Mouse (Mus musculus) c-Kit-positive CD71-negative TER-119-negative erythroid progenitor cells, embryonic 14.5 days (primary cell): ENCODE results near the gene Ppp1r13b.

Source experiments
- DNase-seq: peaks from one replicate; pipeline ENCODE4 v3.0.0-alpha.2; 2013; ENCODE audit warnings: low read depth

The Ppp1r13b gene

DNA sequence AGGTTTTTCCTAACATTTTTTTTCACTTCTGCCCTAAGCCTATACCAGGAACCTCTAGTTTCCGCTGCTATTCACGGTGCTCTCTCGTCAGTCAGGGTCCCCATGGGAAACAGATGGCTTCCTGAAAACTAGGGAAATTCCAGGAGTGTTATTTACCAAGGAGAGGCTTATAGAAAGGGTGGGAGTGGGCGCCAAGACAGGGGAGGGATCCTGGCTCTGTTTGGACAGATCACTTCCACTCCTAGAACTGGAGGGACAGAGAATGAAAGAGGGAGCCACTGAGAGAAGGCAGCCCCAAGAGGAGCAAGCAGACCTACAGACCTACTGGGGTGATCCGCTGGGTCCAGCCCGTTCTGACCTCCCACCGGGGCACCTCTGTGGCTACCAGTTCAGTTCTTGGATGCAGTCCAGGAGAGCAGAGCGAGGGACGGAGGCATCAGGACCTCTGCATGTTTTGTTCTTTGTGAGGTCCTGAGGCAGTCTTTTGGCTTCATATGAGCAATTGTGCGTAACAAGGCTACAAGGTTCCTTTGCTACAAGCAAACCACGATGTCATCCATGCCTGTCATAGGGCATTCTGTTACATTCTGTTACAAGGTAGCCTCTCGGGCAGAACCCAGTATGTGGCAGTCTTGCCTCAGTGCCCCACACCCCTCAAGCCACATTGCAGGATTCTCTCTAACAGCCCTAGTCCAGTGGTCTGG is 8.8 kb upstream of the Ppp1r13b start:
- no peak for DNase-seq

DNA sequence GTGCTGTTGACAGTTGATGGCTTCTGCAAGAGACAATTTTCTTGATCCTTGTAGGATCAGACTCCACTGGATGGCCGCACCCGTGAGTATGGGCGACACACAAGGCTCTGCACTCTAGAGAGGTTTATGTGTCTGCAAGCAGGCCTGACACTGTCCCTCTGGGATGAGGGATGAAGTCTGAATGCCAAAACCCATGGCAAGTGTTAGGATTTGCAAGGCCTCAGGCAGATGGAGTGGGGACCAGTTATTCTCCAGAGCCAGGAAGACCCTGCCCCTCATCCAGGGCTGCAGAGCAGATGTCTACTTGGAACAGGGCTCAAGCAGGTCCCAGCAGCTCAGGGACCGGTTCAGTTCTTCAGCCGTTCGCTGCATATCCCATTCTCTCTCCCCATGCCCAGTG is 7.9 kb upstream of the Ppp1r13b start:
- DNase-seq = no peak

DNA sequence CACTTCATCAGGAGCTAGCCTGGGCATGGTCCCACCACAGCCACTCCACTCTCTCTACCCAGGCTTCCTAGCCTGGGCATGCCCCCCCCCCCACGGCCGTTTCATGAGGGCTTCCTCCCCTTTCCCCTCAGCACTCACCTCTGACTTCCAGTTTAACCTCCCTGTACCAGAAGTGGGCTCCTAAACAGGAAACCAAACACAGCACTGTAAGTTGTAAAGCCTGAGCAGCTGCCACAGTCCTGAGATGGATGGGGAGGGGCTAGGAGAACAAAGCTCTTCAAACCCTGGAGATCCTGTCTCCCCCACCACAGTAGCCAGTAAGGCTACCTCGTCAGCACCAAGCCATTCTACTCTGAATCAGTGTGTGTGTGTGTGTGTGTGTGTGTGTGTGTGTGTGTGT is 6.1 kb upstream of the Ppp1r13b start:
- DNase-seq = no peak

DNA sequence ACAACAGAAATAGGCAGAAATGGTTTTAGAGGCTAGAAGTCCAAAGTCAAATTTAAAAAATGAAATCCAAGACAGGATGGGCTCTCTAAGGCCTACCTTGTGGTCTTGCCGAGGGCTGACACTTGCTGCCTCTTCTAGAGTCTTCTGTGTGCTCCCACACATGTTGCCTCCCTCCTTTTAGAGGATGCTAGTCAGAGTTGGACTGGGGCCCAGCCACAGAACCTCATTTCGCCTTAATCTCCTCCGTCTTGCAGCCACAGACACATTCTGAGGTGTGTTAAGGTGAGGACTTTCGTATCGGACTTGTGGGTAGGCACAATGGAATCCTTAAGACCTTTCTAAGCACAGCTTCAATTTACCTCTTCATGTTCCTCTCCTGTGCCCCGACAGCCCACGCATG is 4.9 kb upstream of the Ppp1r13b start:
- no peak for DNase-seq

DNA sequence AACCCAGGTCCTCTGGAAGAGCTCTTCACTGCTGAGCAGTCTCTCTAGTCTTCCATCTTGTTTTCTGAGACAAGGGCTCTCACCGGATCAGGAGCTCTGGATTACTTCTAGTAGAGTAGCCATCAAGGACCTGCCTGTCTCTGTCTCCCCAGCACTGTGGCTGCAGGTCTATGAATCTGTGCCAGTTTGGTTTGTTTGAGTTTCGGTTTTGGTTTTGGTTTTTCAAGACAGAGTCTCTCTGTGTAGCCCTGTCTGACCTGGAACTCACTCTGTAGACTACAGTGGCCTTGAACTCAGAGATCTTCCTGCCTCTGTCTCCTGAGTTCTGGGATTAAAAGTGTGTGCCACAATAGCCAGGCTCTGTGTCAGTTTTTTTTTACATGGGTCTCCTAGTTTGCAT is 3.9 kb upstream of the Ppp1r13b start:
- no peak for DNase-seq

DNA sequence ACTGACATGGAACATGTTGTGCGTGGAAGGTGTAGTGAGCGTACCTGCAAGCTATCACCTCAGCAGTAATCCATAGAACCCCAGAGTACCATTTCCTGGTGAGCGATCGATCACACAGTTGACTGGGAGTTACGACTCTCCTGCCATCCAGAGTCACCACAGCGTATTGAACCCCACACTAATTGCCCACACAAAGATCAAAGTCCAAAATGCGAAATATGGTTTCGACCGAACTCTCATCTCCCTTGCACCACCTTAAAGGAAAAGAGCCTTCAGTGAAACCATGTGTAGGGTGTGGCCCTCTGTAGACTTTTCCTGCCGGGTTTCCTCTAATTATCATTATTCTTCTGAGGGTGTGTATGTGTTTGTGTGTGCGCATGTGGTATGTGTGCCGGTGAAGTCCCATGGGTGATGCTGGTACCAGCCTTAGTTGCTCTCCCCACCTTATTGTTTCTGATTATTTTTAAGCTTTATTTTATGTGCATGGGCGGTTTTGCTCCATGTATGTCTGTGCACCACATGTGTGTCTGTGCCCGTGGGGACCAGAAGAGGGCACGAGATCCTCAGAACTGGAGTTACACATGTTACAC is 3.4 kb upstream of the Ppp1r13b start:
- no peak for DNase-seq

DNA sequence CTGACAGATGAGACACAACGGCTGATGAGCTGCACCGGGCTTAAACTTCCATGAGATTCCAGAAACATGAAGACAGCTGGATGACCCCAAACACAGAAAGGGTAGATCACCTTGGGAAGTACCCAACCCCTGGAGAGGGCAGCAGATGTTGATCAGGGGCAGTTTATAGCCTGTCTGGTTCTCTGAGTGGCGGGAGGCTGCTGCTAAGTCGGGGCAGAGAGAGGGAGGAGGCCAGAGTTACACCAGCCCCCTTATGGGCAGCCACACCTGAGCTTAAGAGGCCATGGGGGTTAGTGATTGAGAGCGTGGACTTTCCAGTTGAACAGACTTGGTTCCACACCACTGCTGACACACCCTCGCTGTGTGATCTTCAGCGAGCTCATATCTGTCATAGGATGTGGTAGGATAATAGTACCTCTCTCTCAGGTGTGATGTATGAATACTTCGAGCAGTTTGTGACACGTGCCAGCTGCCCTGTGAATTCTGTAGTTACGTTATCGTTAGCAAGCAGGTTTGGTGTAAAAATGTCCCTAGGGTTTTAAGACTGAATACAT is 1.2 kb upstream of the Ppp1r13b start:
- no peak for DNase-seq

DNA sequence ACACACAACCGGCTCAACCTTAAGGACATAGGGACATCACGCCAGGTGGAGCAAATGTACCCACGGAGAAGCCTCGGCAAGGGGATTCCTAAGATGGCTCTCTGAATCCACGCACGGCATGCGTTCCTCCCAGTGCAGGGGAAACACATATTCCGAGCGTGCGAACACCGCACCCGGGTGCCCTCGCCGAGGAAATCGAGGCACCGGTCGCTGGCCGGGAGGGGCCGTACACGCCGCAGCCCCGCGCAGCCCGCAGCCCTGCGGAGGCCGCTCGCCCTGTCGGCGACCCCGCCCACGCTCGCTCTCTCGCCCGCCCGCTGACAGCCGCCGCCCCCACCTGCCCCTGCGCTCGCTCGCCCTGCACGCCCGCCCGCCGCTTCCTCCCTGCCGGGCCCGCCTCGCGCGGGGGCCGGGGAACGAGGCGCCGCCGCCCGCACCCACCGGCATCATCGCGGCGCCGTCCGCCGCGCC is 454 bp downstream of the Ppp1r13b start:
- no peak for DNase-seq

DNA sequence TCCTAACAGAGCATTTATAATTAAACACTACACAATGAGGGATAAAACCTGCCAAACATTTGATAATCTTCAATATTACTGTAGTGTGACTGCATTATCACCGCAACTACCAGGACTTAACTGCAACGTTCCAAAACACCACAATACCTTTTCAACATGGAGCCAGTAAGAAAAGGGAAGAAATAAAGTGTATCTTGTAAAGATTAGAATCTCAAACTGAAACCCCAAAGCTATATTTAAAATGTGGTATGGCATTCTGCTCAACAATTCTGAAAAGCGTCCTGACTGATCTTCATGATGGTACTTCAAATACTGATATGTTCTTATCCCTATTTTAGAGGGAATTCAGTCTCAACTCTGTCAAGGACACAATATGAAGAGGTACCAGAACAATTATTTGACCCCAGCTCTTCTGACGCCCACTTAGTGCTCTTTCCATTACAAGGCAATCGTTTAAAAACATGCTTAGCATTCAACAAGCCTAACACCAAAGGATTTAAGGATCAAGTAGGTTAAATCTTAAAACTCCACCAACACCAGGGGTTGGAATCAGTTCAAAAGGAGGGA is 1.5 kb downstream of the Ppp1r13b start:
- no peak for DNase-seq

DNA sequence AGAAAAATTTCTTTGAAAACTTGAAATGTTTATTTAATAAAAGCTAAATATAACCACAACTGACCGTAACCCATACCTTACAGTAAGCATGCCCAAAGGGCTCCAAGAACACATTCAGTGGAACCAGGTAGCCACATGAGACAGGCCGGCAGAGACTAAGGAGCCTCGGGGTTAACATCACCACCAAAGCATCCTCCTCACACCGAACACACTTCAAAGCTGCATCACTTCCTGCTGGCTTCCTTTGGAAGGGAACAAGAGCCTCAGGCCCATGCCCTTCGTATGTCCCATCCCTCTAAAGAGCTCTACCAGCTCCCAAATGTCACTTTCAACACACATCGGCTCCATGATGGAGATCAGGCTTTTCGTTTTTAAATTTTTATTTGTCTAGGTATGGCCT is 5.4 kb downstream of the Ppp1r13b start:
- no peak for DNase-seq

DNA sequence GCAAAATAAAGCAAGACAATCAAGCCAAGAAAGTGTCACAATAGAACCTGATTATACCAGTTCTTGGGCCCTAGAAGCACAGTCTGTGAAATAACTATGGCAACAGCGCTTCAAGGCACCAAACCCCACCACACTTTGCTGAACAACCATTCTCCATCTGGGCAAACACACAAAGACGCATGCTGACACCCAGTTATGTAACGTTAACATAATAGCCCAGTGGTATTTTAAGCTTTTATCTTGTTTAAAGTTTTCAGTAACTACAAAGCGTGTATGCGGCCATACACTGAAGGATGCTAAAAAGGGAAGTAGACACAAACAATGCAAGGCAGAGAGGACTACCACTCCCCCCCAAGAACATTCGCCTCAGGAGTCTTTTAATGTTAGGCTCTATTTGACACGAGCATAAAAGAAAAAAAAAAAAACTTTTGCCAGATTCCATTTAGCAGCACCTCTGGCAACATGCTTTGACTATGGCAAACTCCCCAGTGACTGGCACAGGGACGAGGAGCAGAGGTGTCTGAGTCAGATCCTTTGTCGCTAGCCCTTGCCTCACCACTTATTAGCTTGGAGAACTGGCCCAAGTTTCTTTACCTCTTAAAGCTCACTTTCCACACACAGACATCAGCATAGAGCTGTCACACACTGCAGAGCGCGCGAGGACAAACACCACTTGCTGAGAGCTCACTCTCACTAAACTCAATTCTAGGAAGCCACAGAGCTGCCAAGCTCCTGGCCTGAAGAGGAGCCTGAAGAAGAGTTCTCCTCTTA is 6.6 kb downstream of the Ppp1r13b start:
- no peak for DNase-seq

DNA sequence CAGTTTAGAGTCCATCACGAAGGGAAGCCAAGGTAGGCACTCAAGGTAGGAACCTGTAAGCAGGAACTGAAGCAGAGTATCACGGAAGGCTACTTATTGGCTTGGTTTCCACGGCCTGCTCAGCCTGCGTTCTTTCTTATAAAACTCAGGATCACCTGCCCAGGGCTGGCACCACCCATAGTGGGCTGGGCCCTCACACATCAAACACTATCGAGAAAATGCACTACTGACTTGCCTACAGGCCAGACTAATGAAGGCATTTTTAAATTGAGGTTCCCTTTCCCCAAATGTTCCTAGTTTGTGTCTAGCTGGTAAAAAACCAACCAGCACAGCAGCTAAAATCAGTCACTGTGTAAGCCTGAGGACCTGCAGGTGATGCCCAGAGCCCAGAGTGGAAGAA is 8.3 kb downstream of the Ppp1r13b start:
- no peak for DNase-seq

DNA sequence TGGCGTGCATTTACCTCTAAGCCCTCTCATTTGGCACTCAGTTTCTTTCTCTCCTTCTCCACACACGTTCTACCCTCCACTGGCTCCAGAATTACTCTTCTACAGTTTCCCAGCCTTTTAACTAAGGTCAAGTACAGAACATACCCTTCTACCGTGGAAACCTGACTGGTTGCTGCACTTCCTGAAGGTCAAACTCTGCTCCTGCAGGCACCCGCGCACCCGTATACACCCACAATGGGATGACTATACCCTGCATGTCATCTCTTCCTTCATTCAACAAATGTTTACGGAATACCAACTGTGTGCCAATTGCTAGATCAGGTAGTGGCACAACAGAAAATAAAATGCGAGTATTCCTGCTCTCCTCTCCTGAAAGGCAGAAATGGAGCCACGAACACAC is 9.2 kb downstream of the Ppp1r13b start:
- no peak for DNase-seq

DNA sequence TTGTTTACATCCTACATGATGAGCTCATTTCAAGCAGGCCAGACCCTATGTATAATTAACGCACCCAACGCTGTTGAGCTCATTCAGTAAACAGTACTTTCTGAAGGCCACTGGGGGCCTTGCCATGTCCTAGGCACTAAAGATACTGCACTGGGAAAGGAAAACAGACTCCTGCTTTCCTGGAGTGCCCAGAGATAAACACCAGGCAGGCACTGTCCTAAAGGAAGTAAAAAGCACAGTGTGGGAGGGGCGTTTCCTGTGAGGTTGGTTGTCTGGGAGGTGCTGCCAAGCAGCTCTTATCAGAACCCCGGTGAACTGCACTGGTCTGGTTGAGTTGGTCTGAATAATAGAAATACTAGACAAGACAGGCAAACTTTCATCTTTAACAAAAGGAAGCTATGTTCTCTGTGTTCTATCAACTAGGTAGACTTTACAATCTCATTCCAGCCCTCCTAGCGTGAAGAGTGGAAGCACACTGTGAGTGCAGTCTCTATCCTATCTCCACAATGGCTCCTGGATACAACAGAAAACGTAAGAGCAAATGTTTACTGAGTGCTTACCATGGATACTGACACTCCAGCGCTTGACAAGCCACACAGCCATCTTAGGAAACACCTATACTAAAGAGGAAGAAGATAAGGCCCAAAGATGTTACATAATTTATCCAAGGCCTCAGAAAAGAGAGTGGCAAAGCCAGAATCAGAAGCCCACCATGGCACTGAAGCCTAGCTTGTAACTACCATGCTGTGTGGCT is 10.8 kb downstream of the Ppp1r13b start:
- DNase-seq = no peak

DNA sequence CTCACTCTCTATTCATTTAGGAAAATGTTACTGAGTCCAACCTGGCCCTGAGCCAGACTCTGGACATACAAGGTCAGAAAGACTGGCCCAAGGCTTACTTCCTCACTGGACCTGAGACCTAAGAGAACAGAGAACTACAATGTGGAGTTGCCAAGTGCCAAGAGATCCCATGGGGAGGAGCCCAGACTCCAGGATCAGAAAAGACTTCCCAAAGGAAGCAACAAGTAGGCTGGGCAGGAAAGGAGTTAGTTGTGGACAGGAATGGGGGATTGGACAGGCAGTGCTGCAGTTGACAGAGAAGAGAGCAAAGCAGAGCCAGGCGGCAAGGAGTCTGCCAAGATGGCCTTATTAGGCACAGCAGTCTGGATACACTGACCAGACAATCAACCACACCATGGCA is 13.8 kb downstream of the Ppp1r13b start:
- DNase-seq = no peak

DNA sequence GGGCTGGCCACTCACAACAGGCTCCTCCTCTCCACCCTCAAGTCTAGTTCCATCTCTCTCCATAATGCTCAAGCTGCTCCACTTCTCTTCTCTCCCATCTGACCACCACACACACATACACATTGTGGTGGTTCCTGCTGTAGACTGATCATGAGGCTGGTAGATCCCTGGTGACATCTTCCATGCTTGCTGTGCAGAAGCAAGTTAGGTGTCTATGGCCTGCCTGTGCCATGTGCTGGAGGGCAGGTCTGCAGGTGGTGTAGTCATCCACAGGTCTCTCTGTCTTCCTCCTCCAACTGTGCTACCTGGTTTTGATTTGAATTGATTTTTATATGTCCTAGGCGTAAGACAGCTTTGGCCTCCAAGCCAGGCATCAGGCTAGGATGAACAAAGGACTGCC is 14.9 kb downstream of the Ppp1r13b start:
- DNase-seq = no peak

DNA sequence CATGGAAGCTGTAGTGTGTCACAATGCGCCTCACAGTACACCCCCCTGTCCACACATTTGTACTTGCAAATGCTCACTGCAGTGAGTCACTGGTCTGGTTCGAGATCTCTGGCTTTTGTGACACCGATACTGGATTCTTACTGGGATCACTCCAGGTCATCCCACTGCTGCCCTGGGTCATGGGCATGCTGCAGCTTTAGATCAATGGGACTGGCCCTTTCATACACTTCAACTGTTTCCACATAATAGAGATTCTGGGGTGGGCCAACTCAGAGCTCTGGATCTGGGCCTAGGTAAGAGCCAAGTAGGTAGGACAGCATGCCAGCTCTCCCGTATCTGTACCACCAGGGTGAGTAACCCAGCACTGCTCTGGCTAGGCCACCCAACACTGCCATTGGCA is 16.1 kb downstream of the Ppp1r13b start:
- DNase-seq = no peak

DNA sequence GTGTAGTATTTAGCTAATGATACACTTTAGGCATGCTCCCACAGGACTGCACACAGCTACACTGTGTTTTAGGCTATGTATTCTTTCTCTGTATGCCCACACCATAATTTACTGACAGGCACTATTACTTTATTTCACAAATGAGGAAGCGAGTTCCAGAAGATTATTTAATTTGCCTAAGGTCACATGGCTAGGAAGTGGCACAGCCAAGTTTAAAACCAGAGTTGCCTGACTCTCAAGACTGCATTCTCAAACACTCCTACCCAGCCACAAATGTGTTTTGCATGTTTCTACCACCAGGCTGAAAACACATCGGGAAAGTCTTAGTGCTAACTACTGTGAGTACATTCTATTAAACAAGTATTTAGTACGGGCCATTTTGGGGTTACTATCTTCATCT is 18.7 kb downstream of the Ppp1r13b start:
- no peak for DNase-seq

DNA sequence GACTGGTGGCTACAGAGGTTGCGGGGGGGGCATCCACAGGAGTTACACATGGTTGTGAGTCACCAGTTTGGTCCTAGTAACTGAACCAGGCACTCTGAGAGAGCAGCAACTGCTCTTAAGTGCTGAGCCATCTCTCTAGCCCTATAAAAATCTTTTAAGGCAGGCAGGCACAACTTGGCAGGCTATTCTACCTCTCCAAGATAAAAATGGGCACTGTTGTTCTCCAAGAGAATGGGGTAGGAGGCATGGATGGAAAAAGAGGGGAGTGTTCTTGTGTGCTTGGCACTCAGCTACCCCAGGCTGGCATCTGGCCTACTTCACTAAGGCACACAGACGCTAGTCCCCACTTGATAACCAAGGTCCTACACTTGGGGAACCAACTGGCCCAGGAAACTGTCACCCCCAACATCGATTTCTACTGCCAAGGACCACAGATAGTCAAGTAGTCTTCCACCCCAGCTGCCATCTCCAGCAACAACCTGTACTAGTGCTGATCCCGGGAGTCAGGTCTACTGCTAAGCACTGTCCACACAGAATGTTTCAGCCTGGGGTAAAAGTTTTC is 19.5 kb downstream of the Ppp1r13b start:
- no peak for DNase-seq

DNA sequence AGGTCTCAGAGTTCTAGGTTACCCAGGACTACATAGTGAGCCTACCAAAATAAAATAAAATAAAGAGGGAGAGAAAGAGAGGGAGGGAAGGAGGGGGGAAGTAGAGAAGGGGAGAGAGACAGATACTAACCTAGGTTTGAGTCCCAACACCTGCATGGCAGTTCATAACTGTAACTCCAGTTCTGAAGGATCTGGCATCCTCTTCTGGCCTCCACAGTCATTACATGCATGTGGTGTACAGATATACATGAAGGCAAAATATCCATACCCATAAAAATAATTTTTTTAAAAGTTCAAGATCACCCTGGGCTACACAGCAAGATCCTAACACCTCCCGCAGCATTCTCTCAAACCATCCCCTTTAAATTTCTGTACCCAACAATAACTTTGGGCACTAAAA is 20.9 kb downstream of the Ppp1r13b start:
- no peak for DNase-seq

DNA sequence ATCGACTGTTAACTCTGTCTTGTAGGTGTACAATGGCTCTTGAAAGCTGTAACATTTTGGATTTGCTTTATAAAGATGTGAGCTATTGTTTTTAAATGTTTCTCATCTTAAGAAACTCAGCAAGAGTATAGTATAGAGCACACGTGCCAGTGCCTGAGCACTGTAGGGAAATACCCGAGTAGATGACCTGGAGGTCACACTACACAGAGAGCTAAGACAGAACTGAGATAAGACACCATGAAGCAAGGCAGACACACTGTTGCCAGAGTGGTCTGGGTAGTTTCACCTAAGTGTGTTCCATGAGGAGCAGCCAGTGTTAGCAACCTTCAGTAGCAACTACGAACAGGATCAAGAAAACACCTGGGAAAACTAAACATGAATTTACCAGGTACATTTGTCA is 25.1 kb downstream of the Ppp1r13b start:
- no peak for DNase-seq

DNA sequence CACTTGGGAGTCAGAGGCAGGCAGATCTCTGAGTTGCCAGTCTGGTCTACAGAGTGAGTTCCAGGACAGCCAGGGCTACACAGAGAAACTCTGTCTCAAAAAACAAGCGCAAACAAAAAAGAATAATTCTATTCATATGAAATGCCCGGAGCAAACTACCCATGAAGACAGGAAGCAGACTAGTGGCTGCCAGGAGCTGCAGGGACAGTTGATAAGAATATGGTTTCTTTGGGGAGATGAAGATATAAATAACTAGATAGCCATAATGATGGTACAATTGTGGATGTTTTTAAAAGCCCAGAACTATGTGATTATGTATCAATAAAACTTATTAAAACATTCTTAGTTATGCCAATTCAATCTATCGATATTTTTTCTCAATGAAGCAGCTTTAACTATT is 25.9 kb downstream of the Ppp1r13b start:
- DNase-seq = no peak
